In genomic region chr2:121509584-121509983, GRCm38 (mm10) we compare ENCODE assay signal across 8 mouse cellular contexts. TPM values are rescaled to one million over a fixed set of nuclear protein-coding genes. Genes with fewer than 3 reads are reported as not detected.
DNase-seq lines count a peak whose midpoint lies in the region; ATAC-seq and TF ChIP-seq lines count a peak whose summit lies in the region.

No protein-coding gene starts in this region.

- 22% methylated on average over 16 of the region's 16 CpGs for WGBS in forebrain, embryonic 11.5 days
- WGBS in heart, embryonic 16.5 days: 21% methylated on average over 16 of the region's 16 CpGs
- 16% methylated on average over 16 of the region's 16 CpGs for WGBS in liver, embryonic 16.5 days (ENCODE audit: insufficient replicate concordance)
- 21% methylated on average over 16 of the region's 16 CpGs for WGBS in neural tube, embryonic 12.5 days
- WGBS in stomach, postnatal 0 days: 18% methylated on average over 16 of the region's 16 CpGs

- peak overlapping the region; percentile 12; the same call in 1 of the 2 replicates for H3K4me3 ChIP-seq in forebrain, embryonic 11.5 days (ENCODE audit: low read depth, low read length)
- H3K4me3 ChIP-seq in heart, embryonic 16.5 days (ENCODE audit: low read length): peak overlapping the region; percentile 50
- peak overlapping the region; percentile 58 for H3K4me3 ChIP-seq in liver, embryonic 16.5 days (ENCODE audit: low read depth, low read length)
- H3K4me3 ChIP-seq in neural tube, embryonic 12.5 days: peak overlapping the region; percentile 23
- peak overlapping the region; percentile 47 for H3K4me3 ChIP-seq in stomach, postnatal 0 days (ENCODE audit: low read depth, low read length)

- H3K9ac ChIP-seq in forebrain, embryonic 11.5 days (ENCODE audit: low read length): peak overlapping the region; percentile 20; the same call in 1 of the 2 replicates
- peak overlapping the region; percentile 61 for H3K9ac ChIP-seq in heart, embryonic 16.5 days (ENCODE audit: low read length)
- H3K9ac ChIP-seq in liver, embryonic 16.5 days (ENCODE audit: low read depth, low read length): peak overlapping the region; percentile 58
- H3K9ac ChIP-seq in neural tube, embryonic 12.5 days: 0 out of 2 replicates have a peak overlapping the region, but pooled peaks have one; percentile 48
- H3K9ac ChIP-seq in stomach, postnatal 0 days (ENCODE audit: low read length): peak overlapping the region; percentile 52; the same call in 1 of the 2 replicates

- TF ChIP-seq POLR2A in brain, embryonic 14.5 days (IDR thresholded peaks at IDR 0.05; ENCODE audit: borderline replicate concordance, extremely low read depth, insufficient read depth, insufficient read length, poor library complexity, severe bottlenecking): no peak

- ATAC-seq in forebrain, embryonic 11.5 days (replicated peaks; ENCODE audit: low FRiP score): peak; percentile 57
- ATAC-seq in heart, embryonic 16.5 days (replicated peaks; ENCODE audit: extremely low read depth, insufficient read depth, low FRiP score): peak; percentile 54
- ATAC-seq in liver, embryonic 16.5 days (ENCODE audit: low read depth): peak; percentile 62
- ATAC-seq in neural tube, embryonic 12.5 days (ENCODE audit: low FRiP score, low read depth): peak; percentile 63; the same call in 1 of the 2 replicates
- ATAC-seq in stomach, postnatal 0 days (ENCODE audit: low FRiP score, low TSS enrichment): peak; percentile 74

- TF ChIP-seq EP300 in stomach, postnatal 0 days (optimal IDR thresholded peaks at IDR 0.05): no peak

- TF ChIP-seq CTCF in brain, embryonic 14.5 days (IDR thresholded peaks at IDR 0.05; ENCODE audit: borderline replicate concordance, extremely low read depth, insufficient read depth, insufficient read length): no peak
- TF ChIP-seq CTCF in stomach, postnatal 0 days (IDR thresholded peaks at IDR 0.05; ENCODE audit: low read depth): no peak

- H3K9me3 ChIP-seq in forebrain, embryonic 11.5 days (ENCODE audit: control insufficient read depth, low read length): no peaks in the 10 kb centered on the region
- no peaks in the 10 kb centered on the region for H3K9me3 ChIP-seq in heart, embryonic 16.5 days (replicated peaks; ENCODE audit: control insufficient read depth, low read length)
- H3K9me3 ChIP-seq in liver, embryonic 16.5 days (replicated peaks; ENCODE audit: control insufficient read depth, low read length): no peaks in the 10 kb centered on the region
- H3K9me3 ChIP-seq in neural tube, embryonic 12.5 days: no peaks in the 10 kb centered on the region
- H3K9me3 ChIP-seq in stomach, postnatal 0 days (ENCODE audit: control insufficient read depth, low read length): no peaks in the 10 kb centered on the region

- H3K4me1 ChIP-seq in forebrain, embryonic 11.5 days (replicated peaks; ENCODE audit: control insufficient read depth, insufficient read depth, low read length): no peaks in the 10 kb centered on the region; the same call in 1 of the 2 replicates
- H3K4me1 ChIP-seq in heart, embryonic 16.5 days (ENCODE audit: control insufficient read depth, insufficient read depth, low read length): peaks cover 11% of the 10 kb centered on the region
- H3K4me1 ChIP-seq in liver, embryonic 16.5 days (ENCODE audit: control insufficient read depth, low read depth, low read length): peaks cover 19% of the 10 kb centered on the region
- H3K4me1 ChIP-seq in neural tube, embryonic 12.5 days: peaks cover 15% of the 10 kb centered on the region
- no peaks in the 10 kb centered on the region for H3K4me1 ChIP-seq in stomach, postnatal 0 days (replicated peaks; ENCODE audit: control insufficient read depth, insufficient read depth)

- peak overlapping the region; percentile 28 for H3K4me2 ChIP-seq in forebrain, embryonic 11.5 days (ENCODE audit: low read depth, low read length, severe bottlenecking)
- H3K4me2 ChIP-seq in heart, embryonic 16.5 days (ENCODE audit: low read depth, low read length): peak overlapping the region; percentile 63
- peak overlapping the region; percentile 56 for H3K4me2 ChIP-seq in liver, embryonic 16.5 days (ENCODE audit: low read depth, low read length)
- H3K4me2 ChIP-seq in neural tube, embryonic 12.5 days (replicated peaks): peak overlapping the region; percentile 55
- H3K4me2 ChIP-seq in stomach, postnatal 0 days (replicated peaks; ENCODE audit: low read depth): peak overlapping the region; percentile 56

- no peaks in the 10 kb centered on the region for H3K27me3 ChIP-seq in forebrain, embryonic 11.5 days (ENCODE audit: control insufficient read depth, insufficient read depth, low read length)
- no peaks in the 10 kb centered on the region for H3K27me3 ChIP-seq in heart, embryonic 16.5 days (ENCODE audit: control insufficient read depth, insufficient read depth, low read length)
- no peaks in the 10 kb centered on the region for H3K27me3 ChIP-seq in liver, embryonic 16.5 days (ENCODE audit: control insufficient read depth, insufficient read depth, low read depth, low read length)
- no peaks in the 10 kb centered on the region for H3K27me3 ChIP-seq in neural tube, embryonic 12.5 days (replicated peaks)
- no peaks in the 10 kb centered on the region for H3K27me3 ChIP-seq in stomach, postnatal 0 days (ENCODE audit: control insufficient read depth, insufficient read depth, low read length)

- H3K27ac ChIP-seq in forebrain, embryonic 11.5 days (ENCODE audit: low read depth, low read length): no peak overlapping the region
- no peak overlapping the region for H3K27ac ChIP-seq in heart, embryonic 16.5 days (ENCODE audit: low read length)
- H3K27ac ChIP-seq in liver, embryonic 16.5 days (ENCODE audit: low read length): no peak overlapping the region
- H3K27ac ChIP-seq in neural tube, embryonic 12.5 days: no peak overlapping the region
- H3K27ac ChIP-seq in stomach, postnatal 0 days (replicated peaks): no peak overlapping the region

- DNase-seq in B cell, adult 2 months: peak; percentile 54 to 55
- DNase-seq in brain, embryonic 14.5 days (ENCODE audit: low read depth): peak; percentile 67
- peak; percentile 75 for DNase-seq in forebrain, embryonic 11.5 days (ENCODE audit: low spot score)
- peak; percentile 82 to 92 for DNase-seq in kidney, postnatal 36 days
- peak; percentile 84 for DNase-seq in stomach, postnatal 0 days (ENCODE audit: low spot score)

- no peaks in the 10 kb centered on the region; the same call in 1 of the 2 replicates for H3K36me3 ChIP-seq in forebrain, embryonic 11.5 days (ENCODE audit: control insufficient read depth, insufficient read depth, low read length)
- H3K36me3 ChIP-seq in heart, embryonic 16.5 days (ENCODE audit: control insufficient read depth, insufficient read depth): peaks cover 12% of the 10 kb centered on the region; the same call in 1 of the 2 replicates
- H3K36me3 ChIP-seq in liver, embryonic 16.5 days (ENCODE audit: control insufficient read depth, insufficient read depth): peaks cover 16% of the 10 kb centered on the region
- peaks cover 15% of the 10 kb centered on the region for H3K36me3 ChIP-seq in neural tube, embryonic 12.5 days
- H3K36me3 ChIP-seq in stomach, postnatal 0 days (ENCODE audit: control insufficient read depth, insufficient read depth, low read length): no peaks in the 10 kb centered on the region; the same call in 1 of the 2 replicates

RNA-seq across cellular contexts. Expression of gene Wdr76, which starts 3.1 kb away (rescaled TPM):
- 7.7 and 10.6 TPM in 2 replicates for polyA plus RNA-seq in brain, embryonic 14.5 days (2012; rRNA removed)
- 16.5 and 18.7 TPM in 2 replicates for polyA plus RNA-seq in forebrain, embryonic 11.5 days (2014; fragmentation: Nextera tagmentation; extraction: Ambion mirVana)
- polyA plus RNA-seq in heart, embryonic 16.5 days (2015; fragmentation: Nextera tagmentation; extraction: Ambion mirVana): 5.7 and 7.8 TPM in 2 replicates
- 6.3 and 7.7 TPM in 2 replicates for polyA plus RNA-seq in liver, embryonic 16.5 days (2015; fragmentation: Nextera tagmentation; extraction: Ambion mirVana)
- 8.1 and 8.5 TPM in 2 replicates for polyA plus RNA-seq in neural tube, embryonic 12.5 days (2016; fragmentation: Nextera tagmentation; extraction: Ambion mirVana)
- 2.4 and 3.4 TPM in 2 replicates for polyA plus RNA-seq in stomach, postnatal 0 days (2015; fragmentation: Nextera tagmentation; extraction: Ambion mirVana)

RNA-seq across cellular contexts. Expression of gene Mfap1a, which starts 3.1 kb away (rescaled TPM):
- polyA plus RNA-seq in brain, embryonic 14.5 days (2012; rRNA removed): 10.8 and 18.4 TPM in 2 replicates
- 30.3 and 33.7 TPM in 2 replicates for polyA plus RNA-seq in forebrain, embryonic 11.5 days (2014; fragmentation: Nextera tagmentation; extraction: Ambion mirVana)
- 21.2 and 25.3 TPM in 2 replicates for polyA plus RNA-seq in heart, embryonic 16.5 days (2015; fragmentation: Nextera tagmentation; extraction: Ambion mirVana)
- polyA plus RNA-seq in liver, embryonic 16.5 days (2015; fragmentation: Nextera tagmentation; extraction: Ambion mirVana): 10.8 and 11.8 TPM in 2 replicates
- 32.0 and 35.3 TPM in 2 replicates for polyA plus RNA-seq in neural tube, embryonic 12.5 days (2016; fragmentation: Nextera tagmentation; extraction: Ambion mirVana)
- 11.5 and 12.2 TPM in 2 replicates for polyA plus RNA-seq in stomach, postnatal 0 days (2015; fragmentation: Nextera tagmentation; extraction: Ambion mirVana)

RNA-seq across cellular contexts. Expression of gene Mfap1b, which starts 35.7 kb away (rescaled TPM):
- 17.2 and 28.0 TPM in 2 replicates for polyA plus RNA-seq in brain, embryonic 14.5 days (2012; rRNA removed)
- 62.6 and 64.1 TPM in 2 replicates for polyA plus RNA-seq in forebrain, embryonic 11.5 days (2014; fragmentation: Nextera tagmentation; extraction: Ambion mirVana)
- polyA plus RNA-seq in heart, embryonic 16.5 days (2015; fragmentation: Nextera tagmentation; extraction: Ambion mirVana): 43.6 and 50.9 TPM in 2 replicates
- polyA plus RNA-seq in liver, embryonic 16.5 days (2015; fragmentation: Nextera tagmentation; extraction: Ambion mirVana): 19.4 and 20.5 TPM in 2 replicates
- 74.2 and 77.8 TPM in 2 replicates for polyA plus RNA-seq in neural tube, embryonic 12.5 days (2016; fragmentation: Nextera tagmentation; extraction: Ambion mirVana)
- polyA plus RNA-seq in stomach, postnatal 0 days (2015; fragmentation: Nextera tagmentation; extraction: Ambion mirVana): 25.2 and 27.6 TPM in 2 replicates

RNA-seq across cellular contexts. Expression of gene Serinc4, which starts 53.0 kb away (rescaled TPM):
- polyA plus RNA-seq in brain, embryonic 14.5 days (2012; rRNA removed): 4.8 and 7.9 TPM in 2 replicates
- 0.49 and 1.1 TPM in 2 replicates for polyA plus RNA-seq in forebrain, embryonic 11.5 days (2014; fragmentation: Nextera tagmentation; extraction: Ambion mirVana)
- polyA plus RNA-seq in heart, embryonic 16.5 days (2015; fragmentation: Nextera tagmentation; extraction: Ambion mirVana): 0.11 and 0.19 TPM in 2 replicates
- 0.05 and 0.20 TPM in 2 replicates for polyA plus RNA-seq in liver, embryonic 16.5 days (2015; fragmentation: Nextera tagmentation; extraction: Ambion mirVana)
- 0.46 and 0.79 TPM in 2 replicates for polyA plus RNA-seq in neural tube, embryonic 12.5 days (2016; fragmentation: Nextera tagmentation; extraction: Ambion mirVana)
- 0.11 and 0.16 TPM in 2 replicates for polyA plus RNA-seq in stomach, postnatal 0 days (2015; fragmentation: Nextera tagmentation; extraction: Ambion mirVana)

RNA-seq across cellular contexts. Expression of gene Hypk, which starts 56.5 kb away (rescaled TPM):
- 31.6 and 32.1 TPM in 2 replicates for polyA plus RNA-seq in brain, embryonic 14.5 days (2012; rRNA removed)
- 106 and 123 TPM in 2 replicates for polyA plus RNA-seq in forebrain, embryonic 11.5 days (2014; fragmentation: Nextera tagmentation; extraction: Ambion mirVana)
- 81.2 and 83.9 TPM in 2 replicates for polyA plus RNA-seq in heart, embryonic 16.5 days (2015; fragmentation: Nextera tagmentation; extraction: Ambion mirVana)
- polyA plus RNA-seq in liver, embryonic 16.5 days (2015; fragmentation: Nextera tagmentation; extraction: Ambion mirVana): 64.5 and 79.5 TPM in 2 replicates
- polyA plus RNA-seq in neural tube, embryonic 12.5 days (2016; fragmentation: Nextera tagmentation; extraction: Ambion mirVana): 97.6 and 113 TPM in 2 replicates
- 75.9 and 82.4 TPM in 2 replicates for polyA plus RNA-seq in stomach, postnatal 0 days (2015; fragmentation: Nextera tagmentation; extraction: Ambion mirVana)
